Mouse (Mus musculus) G1E (cell line): ENCODE data around the gene Rai14. TPM values are rescaled to one million over a fixed set of nuclear protein-coding genes. Genes with fewer than 3 reads are reported as not detected.
"Not testable (repeated sequence)": the region's sequence is repeated elsewhere in the genome, so short reads cannot be mapped to it uniquely, and the experiment has no call there.

ENCODE experiments used
- ATAC-seq: 2 replicates; pipeline ENCODE4 v1.8.0; 2016; ENCODE audit warnings: mild to moderate bottlenecking; ENCODE audit not compliant: insufficient number of reproducible peaks, poor library complexity, low FRiP score, severe bottlenecking; ENCODE audit errors: extremely low read depth
- DNase-seq: peaks from one replicate; pipeline ENCODE4 v3.0.0; 2012; ENCODE audit warnings: low spot score
- H3K27me3 ChIP-seq: 2 replicates; pipeline ENCODE4 v1.6.1; 2012; ENCODE audit warnings: mild to moderate bottlenecking, low read length, inconsistent platforms; ENCODE audit not compliant: insufficient read depth
- H3K36me3 ChIP-seq: replicated peaks from 2 replicates; pipeline ENCODE3; 2012; ENCODE audit warnings: mild to moderate bottlenecking, inconsistent platforms
- H3K4me1 ChIP-seq: 2 replicates; pipeline ENCODE4 v1.6.1; 2012; ENCODE audit warnings: low read depth, low read length, inconsistent platforms, mixed read lengths; ENCODE audit not compliant: insufficient read depth
- H3K4me3 ChIP-seq: 2 replicates; pipeline ENCODE4 v1.5.1; 2012; ENCODE audit warnings: low read depth, mild to moderate bottlenecking, inconsistent platforms, low read length, moderate library complexity, mixed read lengths
- H3K9me3 ChIP-seq: replicated peaks from 2 replicates; pipeline ENCODE4 v1.6.1; 2012; ENCODE audit warnings: inconsistent platforms
- CTCF ChIP-seq: IDR thresholded peaks from 2 replicates; pipeline ENCODE4 v1.5.1; 2012; ENCODE audit warnings: low read depth, low read length, inconsistent platforms, mixed read lengths
- GATA1 ChIP-seq: IDR thresholded peaks from 2 replicates; pipeline ENCODE4 v1.6.1; 2012; ENCODE audit warnings: borderline replicate concordance, low read length, inconsistent platforms, mixed read lengths
- GATA2 ChIP-seq: IDR thresholded peaks from 2 replicates; pipeline ENCODE4 v1.6.1; 2012; ENCODE audit warnings: low read depth, low read length, inconsistent platforms, borderline replicate concordance
- POLR2AphosphoS5 ChIP-seq: IDR thresholded peaks from 2 replicates; pipeline ENCODE4 v1.6.1; 2012; ENCODE audit warnings: low read depth, low read length, inconsistent platforms; ENCODE audit not compliant: insufficient replicate concordance
- TAL1 ChIP-seq: conservative IDR thresholded peaks from 2 replicates; pipeline ENCODE4 v1.6.1; 2012; ENCODE audit warnings: low read depth, low read length, inconsistent platforms, mixed read lengths
- polyA plus RNA-seq: library from polyadenylated mRNA; stranded (reverse); fragments of >175 nt; gene quantifications from 2 replicates; pipeline ENCODE4 v1.2.3, GENCODE M21; 2012
- total RNA-seq, 2 experiments: library from RNA; stranded (forward) in 1 of 2; stranded (reverse) in 1 of 2; fragments of 200-1000 nt in 1 of 2; fragments of >200 nt in 1 of 2; fragmentation: Nextera tagmentation in 1 of 2; gene quantifications; 2 replicates each; pipeline ENCODE4 v1.2.3; 2014 to 2017

Rai14 gene
- total and polyA plus RNA-seq, 3 experiments: 0.60 TPM; not detected in 2

GRCm38 (mm10) chr15:10535969-10536368 is 178.5 kb downstream of the Rai14 start:
- Histone ChIP-seq H3K4me3 (no peak overlapping the region), H3K36me3 (no peaks in the 10 kb centered on the region), H3K4me1 (no peaks in the 10 kb centered on the region)

GRCm38 (mm10) chr15:10534591-10534990 is 179.8 kb downstream of the Rai14 start:
- no peak for DNase-seq
- H3K4me1 ChIP-seq: no peaks in the 10 kb centered on the region
- TF ChIP-seq POLR2AphosphoS5: no peak
- TF ChIP-seq GATA2: no peak
- TF ChIP-seq CTCF: no peak
- TF ChIP-seq TAL1: no peak
- no peak for TF ChIP-seq GATA1

More at GRCm38 (mm10) chr15:10535969-10536368, 178.5 kb downstream of the Rai14 start:
- ATAC-seq (no peak), DNase-seq (no peak)
- H3K27me3 ChIP-seq: peaks cover 2% of the 10 kb centered on the region
- no peak for TF ChIP-seq GATA1
- no peak for TF ChIP-seq GATA2
- TF ChIP-seq CTCF: no peak
- TF ChIP-seq POLR2AphosphoS5: no peak
- no peak for TF ChIP-seq TAL1
- no peaks in the 10 kb centered on the region for H3K9me3 ChIP-seq

GRCm38 (mm10) chr15:10533361-10533760 is 181.1 kb downstream of the Rai14 start:
- not testable (repeated sequence) for H3K36me3 ChIP-seq, H3K9me3 ChIP-seq, ATAC-seq, H3K27me3 ChIP-seq, DNase-seq, H3K4me1 ChIP-seq, H3K4me3 ChIP-seq

More at GRCm38 (mm10) chr15:10534591-10534990, 179.8 kb downstream of the Rai14 start:
- Histone ChIP-seq H3K36me3 (no peaks in the 10 kb centered on the region), H3K4me3 (no peak overlapping the region), H3K9me3 (no peaks in the 10 kb centered on the region), H3K27me3 (peaks cover 6% of the 10 kb centered on the region)
- ATAC-seq: no peak; the same call in 1 of the 2 replicates

- Histone ChIP-seq H3K36me3 (no peaks in the 10 kb centered on the region), H3K9me3 (no peaks in the 10 kb centered on the region), H3K4me1 (no peaks in the 10 kb centered on the region), H3K4me3 (no peak overlapping the region), H3K27me3 (peaks cover 8% of the 10 kb centered on the region)
- no peak for TF ChIP-seq TAL1
- DNase-seq (no peak), ATAC-seq (no peak)
Measured at GRCm38 (mm10) chr15:10531352-10531751, 183.1 kb downstream of the Rai14 start.

- TF ChIP-seq GATA1 (no peak), CTCF (no peak), POLR2AphosphoS5 (no peak), TAL1 (no peak), GATA2 (no peak)
- DNase-seq (no peak), ATAC-seq (no peak)
- peaks cover 9% of the 10 kb centered on the region for H3K27me3 ChIP-seq
- no peaks in the 10 kb centered on the region for H3K4me1 ChIP-seq
- no peaks in the 10 kb centered on the region for H3K9me3 ChIP-seq
- H3K4me3 ChIP-seq: no peak overlapping the region
- no peaks in the 10 kb centered on the region for H3K36me3 ChIP-seq
Measured at GRCm38 (mm10) chr15:10525896-10526295, 188.5 kb downstream of the Rai14 start.

Other genes starting within 250 kb of the Rai14 start
- gene Dnajc21, start 244.1 kb downstream of the Rai14 start, total RNA-seq (2014; fragmentation: Nextera tagmentation): 53.4 and 64.0 TPM in 2 replicates
- gene Dnajc21, start 244.1 kb downstream of the Rai14 start, total RNA-seq (2017): 28.2 and 36.0 TPM in 2 replicates
- 10.0 and 12.8 TPM in 2 replicates for gene Dnajc21, start 244.1 kb downstream of the Rai14 start, polyA plus RNA-seq
- gene Brix1, start 228.7 kb downstream of the Rai14 start, total RNA-seq (2014; fragmentation: Nextera tagmentation): 104 and 117 TPM in 2 replicates
- gene Brix1, start 228.7 kb downstream of the Rai14 start, total RNA-seq (2017): 32.6 and 42.6 TPM in 2 replicates
- 94.4 and 114 TPM in 2 replicates for gene Brix1, start 228.7 kb downstream of the Rai14 start, polyA plus RNA-seq
- 39.2 and 39.4 TPM in 2 replicates for gene Rad1, start 228.6 kb downstream of the Rai14 start, total RNA-seq (2014; fragmentation: Nextera tagmentation)
- 40.1 and 40.3 TPM in 2 replicates for gene Rad1, start 228.6 kb downstream of the Rai14 start, total RNA-seq (2017)
- gene Rad1, start 228.6 kb downstream of the Rai14 start, polyA plus RNA-seq: 13.8 and 19.2 TPM in 2 replicates
- not detected in 2 replicates for gene Ttc23l, start 156.0 kb downstream of the Rai14 start, total RNA-seq (2014; fragmentation: Nextera tagmentation)
- not detected in 2 replicates for gene Ttc23l, start 156.0 kb downstream of the Rai14 start, total RNA-seq (2017)
- gene Ttc23l, start 156.0 kb downstream of the Rai14 start, polyA plus RNA-seq: not detected in 2 replicates
- gene C1qtnf3, start 237.7 kb upstream of the Rai14 start, total RNA-seq (2014; fragmentation: Nextera tagmentation): not detected in 2 replicates
- gene C1qtnf3, start 237.7 kb upstream of the Rai14 start, total RNA-seq (2017): not detected in 2 replicates
- not detected in 2 replicates for gene C1qtnf3, start 237.7 kb upstream of the Rai14 start, polyA plus RNA-seq